Mouse (Mus musculus) CH12.LX (cell line): ENCODE data around the gene Uap1. TPM values are rescaled to one million over a fixed set of nuclear protein-coding genes. Genes with fewer than 3 reads are reported as not detected.

ENCODE experiments used
- DNase-seq: peaks from one replicate; pipeline ENCODE4 v3.0.0-alpha.2; 2013; ENCODE audit errors: extremely low read depth
- H3K27ac ChIP-seq: 2 replicates; pipeline ENCODE4 v1.5.1; 2012; ENCODE audit warnings: low read depth, mild to moderate bottlenecking, control low read depth, moderate library complexity; ENCODE audit not compliant: insufficient read depth
- H3K27me3 ChIP-seq: replicated peaks from 2 replicates; pipeline ENCODE3; 2012; ENCODE audit warnings: inconsistent platforms
- H3K36me3 ChIP-seq, 2 experiments: replicated peaks in 1 of 2; 2 replicates each; pipeline versions ENCODE3 to v1.6.1; 2012; ENCODE audit warnings: inconsistent platforms in 1 of 2, low read length in 1 of 2, mild to moderate bottlenecking in 1 of 2, mixed read lengths in 1 of 2, moderate library complexity in 1 of 2; ENCODE audit not compliant: control insufficient read depth in 1 of 2, insufficient read depth in 1 of 2
- H3K4me1 ChIP-seq, 2 experiments: 2 replicates each; pipeline ENCODE4 v1.6.1; 2012; ENCODE audit warnings: inconsistent platforms in 1 of 2, moderate library complexity in 1 of 2; ENCODE audit not compliant: insufficient read depth in 2 of 2, control insufficient read depth in 1 of 2
- H3K4me2 ChIP-seq: 2 replicates; pipeline ENCODE4 v1.6.1; 2012; ENCODE audit warnings: low read depth, mild to moderate bottlenecking, control low read depth; ENCODE audit not compliant: poor library complexity, insufficient read depth, severe bottlenecking
- H3K4me3 ChIP-seq, 3 experiments: fragments of 150-350 bp in 1 of 3; sonication (generic) in 1 of 3; replicated peaks in 1 of 3; 2 replicates each; pipeline versions ENCODE3 to v1.5.1; 2011 to 2012; ENCODE audit warnings: low read depth in 2 of 3, low read length in 2 of 3, mild to moderate bottlenecking in 2 of 3, moderate library complexity in 2 of 3, control low read depth in 1 of 3, improper control_type of control experiment in 1 of 3, inconsistent platforms in 1 of 3, mixed read lengths in 1 of 3; ENCODE audit not compliant: poor library complexity in 1 of 3
- H3K79me2 ChIP-seq: replicated peaks from 2 replicates; pipeline ENCODE4 v1.6.1; 2012; ENCODE audit warnings: mild to moderate bottlenecking, moderate library complexity; ENCODE audit not compliant: control insufficient read depth, poor library complexity, insufficient read depth, severe bottlenecking; ENCODE audit errors: extremely low read depth
- H3K9ac ChIP-seq: 2 replicates; pipeline ENCODE4 v1.6.1; 2012; ENCODE audit warnings: low read depth, mild to moderate bottlenecking, control low read depth, moderate library complexity; ENCODE audit not compliant: insufficient read depth
- H3K9me3 ChIP-seq: replicated peaks from 2 replicates; pipeline ENCODE3; 2012; ENCODE audit warnings: low read length, inconsistent platforms, mixed read lengths
- CTCF ChIP-seq, 2 experiments: IDR thresholded peaks in 1 of 2; conservative IDR thresholded peaks in 1 of 2; 2 replicates each; pipeline ENCODE4 v1.5.1; 2011 to 2012; ENCODE audit warnings: low read depth in 2 of 2, low read length in 2 of 2, improper control_type of control experiment in 1 of 2, inconsistent platforms in 1 of 2, mild to moderate bottlenecking in 1 of 2, moderate library complexity in 1 of 2
- E2F4 ChIP-seq: IDR thresholded peaks from 2 replicates; pipeline ENCODE4 v1.6.1; 2011; ENCODE audit warnings: low read depth, low read length, improper control_type of control experiment; ENCODE audit not compliant: insufficient replicate concordance
- ELF1 ChIP-seq: IDR thresholded peaks from 2 replicates; pipeline ENCODE4 v1.6.1; 2014; ENCODE audit warnings: low read depth, mild to moderate bottlenecking, inconsistent platforms, low read length, improper control_type of control experiment
- EP300 ChIP-seq: IDR thresholded peaks from 2 replicates; pipeline ENCODE4 v1.6.1; 2011; ENCODE audit warnings: low read length, improper control_type of control experiment
- ETS1 ChIP-seq: conservative IDR thresholded peaks from 2 replicates; pipeline ENCODE4 v1.6.1; 2012; ENCODE audit warnings: low read depth, mild to moderate bottlenecking, inconsistent platforms, low read length, improper control_type of control experiment, moderate library complexity
- MAX ChIP-seq: IDR thresholded peaks from 2 replicates; pipeline ENCODE4 v1.6.1; 2011; ENCODE audit warnings: low read length, improper control_type of control experiment
- MXI1 ChIP-seq: IDR thresholded peaks from 2 replicates; pipeline ENCODE4 v1.6.1; 2011; ENCODE audit warnings: mild to moderate bottlenecking, low read depth, low read length, improper control_type of control experiment
- NELFE ChIP-seq: IDR thresholded peaks from 2 replicates; pipeline ENCODE4 v1.6.1; 2011; ENCODE audit warnings: low read depth, low read length, improper control_type of control experiment
- RAD21 ChIP-seq: IDR thresholded peaks from 2 replicates; pipeline ENCODE4 v1.6.1; 2011; ENCODE audit warnings: low read depth, mild to moderate bottlenecking, low read length, improper control_type of control experiment, moderate library complexity
- SMC3 ChIP-seq: IDR thresholded peaks from 2 replicates; pipeline ENCODE4 v1.6.1; 2011; ENCODE audit warnings: low read depth, low read length, improper control_type of control experiment
- TBP ChIP-seq: conservative IDR thresholded peaks from 2 replicates; pipeline ENCODE4 v1.6.1; 2011; ENCODE audit warnings: low read depth, low read length, improper control_type of control experiment
- TCF12 ChIP-seq: IDR thresholded peaks from 2 replicates; pipeline ENCODE4 v1.6.1; 2014; ENCODE audit warnings: low read depth, mild to moderate bottlenecking, inconsistent platforms, low read length, improper control_type of control experiment
- ZC3H11A ChIP-seq: IDR thresholded peaks from 2 replicates; pipeline ENCODE4 v1.6.1; 2012; ENCODE audit warnings: low read depth, mild to moderate bottlenecking, inconsistent platforms, low read length, improper control_type of control experiment
- ZMIZ1 ChIP-seq: IDR thresholded peaks from 2 replicates; pipeline ENCODE4 v1.6.1; 2012; ENCODE audit warnings: low read depth, mild to moderate bottlenecking, inconsistent platforms, low read length, improper control_type of control experiment
- dilution Hi-C: fragments of 300-500 bp; cut with MboI; formaldehyde crosslinking; loops from 2 replicates; pipeline ENCODE4 v1.14.3; 2020; ENCODE audit warnings: low sequenced_read_pairs; ENCODE audit not compliant: extremely low pct_unique_long_range_greater_than_20kb, extremely low pct_ligation_motif_present
- in situ Hi-C: fragments of 300-500 bp; cut with MboI; formaldehyde crosslinking; loops from 3 replicates; pipeline ENCODE4 v1.14.3; 2019; ENCODE audit warnings: low sequenced_read_pairs, low pct_ligation_motif_present, low pct_unique_long_range_greater_than_20kb, mixed read lengths
- polyA plus RNA-seq: library from polyadenylated mRNA; unstranded; fragments of >175 nt; gene quantifications from 2 replicates; pipeline ENCODE4 v1.2.1, GENCODE M21; 2012; ENCODE audit warnings: low read depth; ENCODE audit not compliant: insufficient read length
- total RNA-seq, 2 experiments: library from RNA; depleted of rRNA; stranded (reverse); fragments of 300-350 nt in 1 of 2; fragments of >200 nt in 1 of 2; gene quantifications; 2 replicates each; pipeline ENCODE4 v1.2.3; 2012 to 2014

The Uap1 gene
- total and polyA plus RNA-seq, 3 experiments: 32.7 to 46.3 (median 34.1) TPM

- H3K4me1 ChIP-seq: peaks cover 0 to 10% of the 10 kb centered on the region in 2 experiments; a peak in 2 of 4 replicates
- peak overlapping the region; percentile 38; the same call in 1 of the 2 replicates for H3K4me2 ChIP-seq
- no peaks in the 10 kb centered on the region for H3K9me3 ChIP-seq
- no peak overlapping the region for H3K9ac ChIP-seq
- no peaks in the 10 kb centered on the region for H3K36me3 ChIP-seq
- H3K27me3 ChIP-seq: no peaks in the 10 kb centered on the region
- peak; percentile 79 for DNase-seq
- no peak overlapping the region for H3K4me3 ChIP-seq
- H3K79me2 ChIP-seq: peaks cover 14% of the 10 kb centered on the region
- TF ChIP-seq ELF1 (no peak), E2F4 (no peak), MAX (no peak), SMC3 (peak; percentile 89), ETS1 (no peak), CTCF (conservative IDR thresholded peaks at IDR 0.05 in 1 of 2, IDR thresholded peaks at IDR 0.05 in 1 of 2; ENCODE audit: low read depth in 2 of 2, low read length in 2 of 2) (peak; percentile 29 to 91; a peak in 2 of 4 replicates), ZC3H11A (0 out of 2 replicates have a peak, but pooled peaks have one; percentile 1), EP300 (no peak), MXI1 (no peak), NELFE (no peak), ZMIZ1 (no peak), RAD21 (peak; percentile 86), TCF12 (no peak)
- TF ChIP-seq, all 38 proteins: peak for 4
- in situ Hi-C loops: loop anchor here (10.0 kb wide), 1 partner anchor 387 kb away; no protein-coding TSS in a partner anchor
- dilution Hi-C loops: no loop called here
- no peak overlapping the region for H3K27ac ChIP-seq
Observed at GRCm38 (mm10) chr1:170218091-170218884, 43.5 kb upstream of the Uap1 start.

- DNase-seq: no peak
- Histone ChIP-seq H3K79me2 (peaks cover 23% of the 10 kb centered on the region), H3K4me2 (peak overlapping the region; percentile 56; the same call in 1 of the 2 replicates), H3K36me3 (peaks cover 13 to 18% of the 10 kb centered on the region in 2 experiments), H3K27ac (no peak overlapping the region), H3K9ac (no peak overlapping the region), H3K27me3 (no peaks in the 10 kb centered on the region), H3K9me3 (no peaks in the 10 kb centered on the region), H3K4me1 (peaks cover 0 to 18% of the 10 kb centered on the region in 2 experiments; a peak in 2 of 4 replicates), H3K4me3 (peak overlapping the region in 2 of 3 experiments; percentile 50 to 88)
- dilution Hi-C loops (no loop called here), in situ Hi-C loops (loop anchor here (10.0 kb wide), 1 partner anchor 389 kb away; no protein-coding TSS in a partner anchor)
- TF ChIP-seq TBP: 0 out of 2 replicates have a peak, but pooled peaks have one; percentile 10
- TF ChIP-seq ETS1: no peak
Observed at GRCm38 (mm10) chr1:170215590-170215989, 40.8 kb upstream of the Uap1 start.
